Mouse (Mus musculus) heart, adult 2 months (tissue): ENCODE data around the gene Adamts18.

Experiments
- EP300 ChIP-seq: fragments of 200-500 bp; IDR thresholded peaks from 2 replicates; pipeline ENCODE4 v1.6.1; 2011; ENCODE audit warnings: low read depth, low read length, control low read depth; ENCODE audit not compliant: insufficient read depth
- POLR2A ChIP-seq: fragments of 200-500 bp; IDR thresholded peaks from 2 replicates; pipeline ENCODE4 v1.6.1; 2011; ENCODE audit warnings: mild to moderate bottlenecking, low read depth, low read length, control low read depth; ENCODE audit not compliant: insufficient read depth

- no peak for TF ChIP-seq POLR2A
- TF ChIP-seq EP300, result no peak
Measured at GRCm38 (mm10) chr8:113687889-113688542, 160.5 kb downstream of the Adamts18 start.
